Comparison of ENCODE assay signal across 22 mouse cellular contexts in genomic region chr16:6993180-6993579, GRCm38 (mm10).
DNase-seq lines count a peak whose midpoint lies in the region; ATAC-seq and TF ChIP-seq lines count a peak whose summit lies in the region.
"Had no signal": no experiment of that assay in that cellular context is flagged by ENCODE, and none has a peak within 500 bp of the region (broad histone marks: within the 10 kb centered on the region; RNA-seq: fewer than 3 reads in every experiment).

No protein-coding gene starts in this region.

- H3K4me2 ChIP-seq in forebrain, embryonic 14.5 days (ENCODE audit: low read length), result no peak overlapping the region
- no peak overlapping the region for H3K4me2 ChIP-seq in forebrain, embryonic 15.5 days (replicated peaks)
- no peak overlapping the region for H3K4me2 ChIP-seq in lung, embryonic 14.5 days
- H3K4me2 ChIP-seq in lung, postnatal 0 days (replicated peaks; ENCODE audit: low read depth, low read length), result no peak overlapping the region
- H3K4me2 ChIP-seq: embryonic facial prominence, embryonic 12.5 days; embryonic facial prominence, embryonic 15.5 days; heart, embryonic 11.5 days; hindbrain, embryonic 12.5 days; hindbrain, embryonic 15.5 days had no signal

- WGBS in forebrain, embryonic 14.5 days, result 49% methylated on average over 2 of the region's 2 CpGs
- WGBS in forebrain, embryonic 15.5 days, result 39% methylated on average over 2 of the region's 2 CpGs
- WGBS in lung, embryonic 14.5 days, result 3% methylated on average over 2 of the region's 2 CpGs
- 17% methylated on average over 2 of the region's 2 CpGs for WGBS in lung, postnatal 0 days

- no peak overlapping the region for H3K4me3 ChIP-seq in forebrain, embryonic 14.5 days (ENCODE audit: low read depth, low read length)
- H3K4me3 ChIP-seq in forebrain, embryonic 15.5 days, result no peak overlapping the region
- no peak overlapping the region for H3K4me3 ChIP-seq in lung, embryonic 14.5 days (ENCODE audit: low read depth, low read length)
- H3K4me3 ChIP-seq in lung, postnatal 0 days (ENCODE audit: low read depth, low read length), result no peak overlapping the region
- H3K4me3 ChIP-seq: embryonic facial prominence, embryonic 12.5 days; embryonic facial prominence, embryonic 15.5 days; hindbrain, embryonic 12.5 days; hindbrain, embryonic 15.5 days had no signal

- no peak for TF ChIP-seq EP300 in lung, postnatal 0 days (IDR thresholded peaks at IDR 0.05)

- no peak overlapping the region for H3K27ac ChIP-seq in forebrain, embryonic 14.5 days (ENCODE audit: low read depth, low read length)
- no peak overlapping the region for H3K27ac ChIP-seq in forebrain, embryonic 15.5 days (replicated peaks)
- H3K27ac ChIP-seq in lung, embryonic 14.5 days (ENCODE audit: low read depth), result no peak overlapping the region
- no peak overlapping the region for H3K27ac ChIP-seq in lung, postnatal 0 days (ENCODE audit: low read length)
- H3K27ac ChIP-seq: embryonic facial prominence, embryonic 12.5 days; embryonic facial prominence, embryonic 15.5 days; hindbrain, embryonic 12.5 days; hindbrain, embryonic 15.5 days had no signal

- H3K36me3 ChIP-seq in forebrain, embryonic 14.5 days (ENCODE audit: control insufficient read depth, insufficient read depth, low read length), result no peaks in the 10 kb centered on the region
- no peaks in the 10 kb centered on the region for H3K36me3 ChIP-seq in forebrain, embryonic 15.5 days
- no peaks in the 10 kb centered on the region for H3K36me3 ChIP-seq in lung, embryonic 14.5 days (ENCODE audit: insufficient read depth)
- no peaks in the 10 kb centered on the region for H3K36me3 ChIP-seq in lung, postnatal 0 days (ENCODE audit: insufficient read depth, low read length)
- H3K36me3 ChIP-seq: embryonic facial prominence, embryonic 12.5 days; embryonic facial prominence, embryonic 15.5 days; hindbrain, embryonic 12.5 days; hindbrain, embryonic 15.5 days had no signal

- TF ChIP-seq POLR2A in brain, embryonic 14.5 days (IDR thresholded peaks at IDR 0.05; ENCODE audit: borderline replicate concordance, extremely low read depth, insufficient read depth, insufficient read length, poor library complexity, severe bottlenecking), result no peak

- TF ChIP-seq CTCF in lung, embryonic 14.5 days (IDR thresholded peaks at IDR 0.05; ENCODE audit: low read depth), result no peak
- TF ChIP-seq CTCF in lung, postnatal 0 days (IDR thresholded peaks at IDR 0.05), result no peak
- no peak for TF ChIP-seq CTCF in brain, embryonic 14.5 days (IDR thresholded peaks at IDR 0.05; ENCODE audit: borderline replicate concordance, extremely low read depth, insufficient read depth, insufficient read length)

- no peak for ATAC-seq in forebrain, embryonic 14.5 days
- ATAC-seq in forebrain, embryonic 15.5 days (replicated peaks), result no peak
- peak; percentile 54; the same call in 1 of the 2 replicates for ATAC-seq in lung, embryonic 14.5 days (ENCODE audit: insufficient read depth)
- ATAC-seq in lung, postnatal 0 days, result no peak
- ATAC-seq: activated CD4-positive, CD25-positive, alpha-beta regulatory T cell, adult 4 months; forebrain, embryonic 16.5 days had no signal

- DNase-seq in forebrain, embryonic 14.5 days (ENCODE audit: low spot score), result peak; percentile 36
- peak; percentile 47 for DNase-seq in lung, embryonic 14.5 days
- DNase-seq in lung, postnatal 14 days, result no peak
- peak; percentile 5 for DNase-seq in lung, postnatal 0 days (ENCODE audit: low spot score)
- no peak for DNase-seq in lung, adult 18-20 months
- peak; percentile 62 for DNase-seq in brain, embryonic 14.5 days (ENCODE audit: low read depth)
- DNase-seq in gastrocnemius, postnatal 25 days, result no peak
- DNase-seq: adrenal gland, adult 8-10 months; adrenal gland, postnatal 25 days; cerebellum, adult 11 months; cerebellum, adult 2 months; cerebellum, adult 9-11 months; gastrocnemius, postnatal 10 days; heart, adult 11 months had no signal

- no peaks in the 10 kb centered on the region for H3K9me3 ChIP-seq in forebrain, embryonic 14.5 days (replicated peaks; ENCODE audit: control insufficient read depth, low read length)
- 0 out of 2 replicates have a peak, but pooled peaks cover 4% of the 10 kb centered on the region for H3K9me3 ChIP-seq in forebrain, embryonic 15.5 days
- H3K9me3 ChIP-seq in lung, embryonic 14.5 days (ENCODE audit: low read depth, low read length), result no peaks in the 10 kb centered on the region
- no peaks in the 10 kb centered on the region for H3K9me3 ChIP-seq in lung, postnatal 0 days (ENCODE audit: low read length)
- H3K9me3 ChIP-seq: embryonic facial prominence, embryonic 12.5 days; embryonic facial prominence, embryonic 15.5 days; hindbrain, embryonic 12.5 days; hindbrain, embryonic 15.5 days had no signal

- H3K27me3 ChIP-seq in forebrain, embryonic 14.5 days (replicated peaks; ENCODE audit: control insufficient read depth, insufficient read depth, low read length), result no peaks in the 10 kb centered on the region
- H3K27me3 ChIP-seq in forebrain, embryonic 15.5 days, result no peaks in the 10 kb centered on the region
- no peaks in the 10 kb centered on the region for H3K27me3 ChIP-seq in lung, embryonic 14.5 days (ENCODE audit: insufficient read depth, low read length)
- no peaks in the 10 kb centered on the region for H3K27me3 ChIP-seq in lung, postnatal 0 days (replicated peaks; ENCODE audit: insufficient read depth, low read length)
- H3K27me3 ChIP-seq: embryonic facial prominence, embryonic 12.5 days; embryonic facial prominence, embryonic 15.5 days; hindbrain, embryonic 12.5 days; hindbrain, embryonic 15.5 days had no signal

- no peaks in the 10 kb centered on the region for H3K4me1 ChIP-seq in forebrain, embryonic 14.5 days (ENCODE audit: control insufficient read depth, insufficient read depth, low read length)
- H3K4me1 ChIP-seq in forebrain, embryonic 15.5 days, result peaks cover 4% of the 10 kb centered on the region; the same call in 1 of the 2 replicates
- H3K4me1 ChIP-seq in lung, embryonic 14.5 days (ENCODE audit: insufficient read depth), result no peaks in the 10 kb centered on the region
- H3K4me1 ChIP-seq in lung, postnatal 0 days (ENCODE audit: insufficient read depth, low read depth, low read length), result no peaks in the 10 kb centered on the region
- H3K4me1 ChIP-seq: embryonic facial prominence, embryonic 12.5 days; embryonic facial prominence, embryonic 15.5 days; hindbrain, embryonic 12.5 days; hindbrain, embryonic 15.5 days had no signal

- H3K9ac ChIP-seq in forebrain, embryonic 14.5 days (ENCODE audit: low read length), result no peak overlapping the region
- H3K9ac ChIP-seq in forebrain, embryonic 15.5 days (replicated peaks), result no peak overlapping the region
- no peak overlapping the region for H3K9ac ChIP-seq in lung, embryonic 14.5 days
- H3K9ac ChIP-seq in lung, postnatal 0 days (replicated peaks; ENCODE audit: low read depth), result no peak overlapping the region
- H3K9ac ChIP-seq: embryonic facial prominence, embryonic 12.5 days; embryonic facial prominence, embryonic 15.5 days; hindbrain, embryonic 12.5 days; hindbrain, embryonic 15.5 days had no signal

Comparison
In these comparisons a context has a peak if more than half of its experiments do, and no peak if none do; other contexts are left out.
1. DNase-seq: peak in forebrain, embryonic 14.5 days (single experiment), lung, embryonic 14.5 days (single experiment), lung, postnatal 0 days (single experiment) and brain, embryonic 14.5 days (single experiment); none in lung, postnatal 14 days (single experiment), lung, adult 18-20 months (0 of 2) and gastrocnemius, postnatal 25 days (single experiment).